Mouse (Mus musculus) megakaryocyte, adult 5-6 weeks (primary cell): ENCODE results near the gene Gm13278. TPM values are rescaled to one million over a fixed set of nuclear protein-coding genes. Genes with fewer than 3 reads are reported as not detected.
"Not testable (repeated sequence)": the region's sequence is repeated elsewhere in the genome, so short reads cannot be mapped to it uniquely, and the experiment has no call there.

ENCODE experiments used
- ATAC-seq: 2 replicates; pipeline ENCODE4 v1.8.0; 2016; ENCODE audit warnings: mild to moderate bottlenecking, inconsistent platforms; ENCODE audit not compliant: poor library complexity, severe bottlenecking
- total RNA-seq, 2 experiments: library from RNA; stranded (forward) in 1 of 2; stranded (reverse) in 1 of 2; fragments of 153-499, 151-499 nt in 1 of 2; fragments of 221-1000, 200-1000 nt in 1 of 2; gene quantifications; 2 replicates each; pipeline versions ENCODE4 v1.2.3 to v1.2.4; 2015 to 2017

Gene Gm13278
- total RNA-seq (2015) (not detected in 2 replicates), total RNA-seq (2017) (not detected in 2 replicates)

- ATAC-seq: not testable (repeated sequence)
Observed at GRCm38 (mm10) chr4:88791250-88791649, at the start of gene Gm13278. Gene Gm13278, plus strand, starts transcription at chr4:88791550.

- no peak for ATAC-seq
Observed at GRCm38 (mm10) chr4:88742771-88743371, 48.5 kb upstream of the Gm13278 start.

GRCm38 (mm10) chr4:88744207-88744606 is 47.1 kb upstream of the Gm13278 start:
- ATAC-seq: no peak

DNA sequence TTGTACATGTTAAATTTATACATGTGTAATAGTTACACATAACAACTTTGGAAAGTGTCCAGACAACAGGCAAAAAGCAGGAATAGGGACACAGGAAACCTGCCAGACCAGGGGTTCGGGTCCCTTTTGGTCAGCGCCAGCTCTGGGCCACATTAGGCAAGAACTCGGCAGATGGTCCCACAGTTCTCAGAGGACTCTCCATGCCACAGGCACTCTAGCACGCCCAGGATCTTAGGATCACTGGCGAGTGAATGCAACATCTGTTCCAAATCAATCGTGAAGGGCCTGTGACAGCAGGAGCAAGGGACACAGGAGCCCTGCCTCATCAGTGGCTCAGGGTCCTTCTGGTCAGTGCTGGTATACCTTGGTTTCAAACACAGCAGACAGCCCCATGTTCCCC is 41.4 kb upstream of the Gm13278 start:
- ATAC-seq: no peak

DNA sequence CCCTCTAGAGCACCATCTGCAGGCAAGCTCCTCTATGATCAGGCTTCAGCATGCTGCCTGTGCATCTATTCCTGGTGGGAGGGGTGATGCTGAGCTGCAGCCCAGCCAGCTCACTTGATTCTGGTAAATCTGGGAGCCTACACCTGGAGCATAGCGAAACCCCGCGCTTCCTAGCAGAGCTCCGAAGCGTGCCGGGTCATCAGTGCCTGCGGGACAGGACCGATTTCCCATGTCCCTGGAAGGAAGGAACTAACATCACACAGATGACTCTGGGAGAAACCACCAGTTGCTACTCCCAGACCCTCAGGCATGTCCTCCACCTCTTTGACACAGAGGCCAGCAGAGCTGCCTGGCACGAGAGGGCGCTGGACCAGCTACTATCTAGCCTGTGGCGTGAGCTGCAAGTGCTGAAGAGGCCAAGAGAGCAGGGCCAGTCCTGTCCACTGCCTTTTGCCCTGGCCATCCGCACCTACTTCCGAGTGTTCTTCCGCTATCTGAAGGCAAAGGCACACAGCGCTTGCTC is 36.5 kb upstream of the Gm13278 start, which contains the start of gene Gm13271:
TSS of gene Gm13271 (plus strand) at position 51 of the 523 bp plus-strand sequence.
- not testable (repeated sequence) for ATAC-seq

DNA sequence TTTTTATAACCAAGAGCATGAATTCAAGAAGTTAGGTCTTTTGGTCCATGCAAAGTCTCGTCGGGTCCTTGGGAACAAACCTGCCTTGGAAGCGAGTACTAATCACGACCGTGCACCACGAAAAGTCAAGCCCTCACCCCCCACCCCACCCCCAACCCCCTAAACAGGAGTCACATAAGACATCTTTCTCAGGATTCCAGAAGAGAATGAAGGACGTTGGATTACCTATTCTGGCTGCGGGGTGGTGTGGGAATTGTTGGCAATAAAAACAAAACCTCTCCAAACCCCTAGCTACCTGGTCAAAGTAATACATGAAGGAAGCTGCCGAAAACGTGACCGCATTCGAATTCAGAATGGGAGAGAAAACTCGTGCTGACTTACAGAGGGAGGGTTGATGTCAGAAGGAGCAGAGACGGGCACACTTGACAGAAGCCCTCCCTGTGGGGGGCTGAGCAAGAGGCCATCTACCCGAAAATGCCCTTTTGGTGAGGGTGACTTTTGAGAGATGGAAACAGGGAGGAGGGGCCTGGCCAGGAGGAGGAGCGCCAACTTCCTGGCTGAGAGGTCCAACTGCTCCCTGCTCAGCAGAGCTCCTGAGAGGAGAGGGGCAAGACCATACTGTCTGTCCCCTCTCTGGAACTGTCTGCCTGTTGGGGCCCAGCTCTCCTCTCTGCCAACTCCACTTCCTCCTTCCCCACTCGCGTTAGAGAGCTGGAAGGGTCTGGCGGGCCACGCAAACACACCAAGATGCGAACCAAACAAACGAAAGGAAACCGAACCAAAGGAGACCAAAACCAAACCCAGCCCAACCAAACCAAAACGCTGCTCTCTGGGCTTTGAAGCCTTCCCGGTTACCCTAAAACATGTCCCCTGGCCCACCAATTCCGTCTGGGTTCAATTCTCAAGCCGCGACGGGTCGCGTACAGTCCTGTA is 34.5 kb upstream of the Gm13278 start:
- not testable (repeated sequence) for ATAC-seq

DNA sequence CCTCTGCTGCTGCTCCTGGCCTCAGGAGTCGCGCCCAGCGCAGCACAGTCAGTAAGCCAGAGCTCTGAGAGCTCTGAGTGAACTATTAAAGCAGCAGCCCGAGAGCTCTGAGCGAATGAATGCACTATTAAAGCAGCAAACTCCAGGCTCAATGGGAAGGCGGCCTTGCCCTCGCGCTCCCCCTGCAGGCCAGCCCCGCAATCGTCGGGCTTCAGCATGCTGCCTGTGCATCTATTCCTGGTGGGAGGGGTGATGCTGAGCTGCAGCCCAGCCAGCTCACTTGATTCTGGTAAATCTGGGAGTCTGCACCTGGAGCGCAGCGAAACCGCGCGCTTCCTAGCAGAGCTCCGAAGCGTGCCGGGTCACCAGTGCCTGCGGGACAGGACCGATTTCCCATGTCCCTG is 33.7 kb upstream of the Gm13278 start:
- ATAC-seq: peak; percentile 100

- ATAC-seq: not testable (repeated sequence)
Observed at GRCm38 (mm10) chr4:88758751-88759150, 32.6 kb upstream of the Gm13278 start.

DNA sequence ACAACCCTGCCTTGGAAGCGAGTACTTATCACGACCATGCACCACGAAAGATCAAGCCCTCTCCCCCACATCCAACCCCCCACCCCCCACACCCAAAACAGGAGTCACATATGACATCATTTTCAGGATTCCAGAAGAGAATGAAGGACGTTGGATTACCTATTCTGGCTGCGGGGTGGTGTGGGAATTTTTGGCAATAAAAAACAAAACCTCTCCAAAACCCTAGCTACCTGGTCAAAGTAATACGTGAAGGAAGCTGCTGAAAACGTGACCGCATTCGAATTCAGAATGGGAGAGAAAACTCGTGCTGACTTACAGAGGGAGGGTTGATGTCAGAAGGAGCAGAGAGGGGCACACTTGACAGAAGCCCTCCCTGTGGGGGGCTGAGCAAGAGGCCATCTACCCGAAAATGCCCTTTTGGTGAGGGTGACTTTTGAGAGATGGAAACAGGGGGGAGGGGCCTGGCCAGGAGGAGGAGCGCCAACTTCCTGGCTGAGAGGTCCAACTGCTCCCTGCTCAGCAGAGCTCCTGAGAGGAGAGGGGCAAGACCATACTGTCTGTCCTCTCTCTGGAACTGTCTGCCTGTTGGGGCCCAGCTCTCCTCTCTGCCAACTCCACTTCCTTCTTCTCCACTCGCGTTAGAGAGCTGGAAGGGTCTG is 31.6 kb upstream of the Gm13278 start, which contains the start of gene Gm13283:
TSS of gene Gm13283 (plus strand) at position 510 of the 659 bp plus-strand sequence.
- not testable (repeated sequence) for ATAC-seq

- ATAC-seq: not testable (repeated sequence)
Observed at GRCm38 (mm10) chr4:88760431-88760830, 30.9 kb upstream of the Gm13278 start.

DNA sequence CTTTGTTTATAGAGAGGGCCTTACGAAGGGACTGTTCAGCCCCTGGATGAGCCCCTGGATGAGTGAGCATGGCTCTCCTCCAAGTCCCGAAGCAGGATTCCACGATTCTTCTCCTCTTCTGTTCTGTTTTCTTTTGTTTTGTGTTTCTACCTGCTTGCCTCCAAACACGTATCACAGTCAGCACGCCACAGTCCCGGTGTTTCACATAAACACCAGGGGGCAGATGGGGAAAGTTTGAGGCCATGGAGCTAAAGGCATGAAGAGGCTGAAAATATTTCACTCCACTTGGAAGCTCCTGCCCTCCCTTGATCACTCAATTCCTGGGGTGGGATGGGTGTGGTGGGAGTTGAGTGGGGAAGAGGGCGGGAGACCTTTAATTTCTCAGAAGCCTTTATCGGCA is 29.6 kb upstream of the Gm13278 start:
- not testable (repeated sequence) for ATAC-seq

- ATAC-seq: not testable (repeated sequence)
Observed at GRCm38 (mm10) chr4:88762341-88762740, 29.0 kb upstream of the Gm13278 start.

DNA sequence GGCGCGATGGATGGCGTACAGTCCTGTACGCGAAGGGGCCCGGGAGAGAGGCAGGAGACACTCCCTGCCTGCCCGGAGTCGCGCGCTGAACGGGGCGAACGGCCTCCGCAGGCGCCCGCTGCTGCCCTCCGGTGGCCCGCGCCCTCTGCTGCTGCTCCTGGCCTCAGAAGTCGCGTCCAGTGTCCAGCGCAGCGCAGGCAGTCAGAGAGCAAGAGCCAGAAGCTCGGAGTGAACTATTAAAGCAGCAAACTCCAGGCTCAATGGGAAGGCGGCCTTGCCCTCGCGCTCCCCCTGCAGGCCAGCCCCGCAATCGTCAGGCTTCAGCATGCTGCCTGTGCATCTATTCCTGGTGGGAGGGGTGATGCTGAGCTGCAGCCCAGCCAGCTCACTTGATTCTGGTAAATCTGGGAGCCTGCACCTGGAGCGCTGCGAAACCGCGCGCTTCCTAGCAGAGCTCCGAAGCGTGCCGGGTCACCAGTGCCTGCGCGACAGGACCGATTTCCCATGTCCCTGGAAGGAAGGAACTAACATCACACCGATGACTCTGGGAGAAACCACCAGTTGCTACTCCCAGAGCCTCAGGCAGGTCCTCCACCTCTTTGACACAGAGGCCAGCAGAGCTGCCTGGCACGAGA is 27.8 kb upstream of the Gm13278 start:
- peak; percentile 94 for ATAC-seq

- not testable (repeated sequence) for ATAC-seq
Observed at GRCm38 (mm10) chr4:88773534-88773933, 17.8 kb upstream of the Gm13278 start, which contains the start of gene Gm13290. Gene Gm13290, plus strand, starts transcription at chr4:88773834.

- ATAC-seq: not testable (repeated sequence)
Observed at GRCm38 (mm10) chr4:88776622-88777021, 14.7 kb upstream of the Gm13278 start, which contains the start of gene Gm13289. Gene Gm13289, plus strand, starts transcription at chr4:88776922.

GRCm38 (mm10) chr4:88779550-88779949 is 11.8 kb upstream of the Gm13278 start, which contains the start of gene Gm13272:
Gene Gm13272, plus strand, starts transcription at chr4:88779850.
- ATAC-seq: not testable (repeated sequence)

DNA sequence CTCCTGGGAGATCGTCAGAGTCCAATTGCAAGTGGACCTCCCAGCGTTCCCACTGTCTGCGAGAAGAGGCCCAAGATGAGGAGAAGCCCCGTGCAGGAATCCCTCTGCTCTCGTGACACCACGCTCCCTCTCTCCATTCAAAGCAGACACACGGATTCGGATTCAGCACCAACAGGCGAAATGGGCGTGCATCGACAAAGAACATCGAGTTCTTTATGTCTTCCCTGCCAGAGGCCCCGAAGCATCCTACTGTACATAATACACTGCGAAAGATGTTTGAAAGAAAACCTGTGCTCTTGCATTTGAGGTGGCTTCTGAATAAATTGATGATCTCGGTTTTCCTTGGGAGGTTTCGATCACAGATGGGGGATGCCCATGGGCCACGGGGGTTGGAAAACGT is 11.0 kb upstream of the Gm13278 start:
- ATAC-seq: not testable (repeated sequence)

GRCm38 (mm10) chr4:88781831-88782230 is 9.5 kb upstream of the Gm13278 start, which contains the start of gene Ifnz:
Gene Ifnz, plus strand, starts transcription at chr4:88782131.
- ATAC-seq: not testable (repeated sequence)

GRCm38 (mm10) chr4:88782335-88782734 is 9.0 kb upstream of the Gm13278 start:
- ATAC-seq: not testable (repeated sequence)

DNA sequence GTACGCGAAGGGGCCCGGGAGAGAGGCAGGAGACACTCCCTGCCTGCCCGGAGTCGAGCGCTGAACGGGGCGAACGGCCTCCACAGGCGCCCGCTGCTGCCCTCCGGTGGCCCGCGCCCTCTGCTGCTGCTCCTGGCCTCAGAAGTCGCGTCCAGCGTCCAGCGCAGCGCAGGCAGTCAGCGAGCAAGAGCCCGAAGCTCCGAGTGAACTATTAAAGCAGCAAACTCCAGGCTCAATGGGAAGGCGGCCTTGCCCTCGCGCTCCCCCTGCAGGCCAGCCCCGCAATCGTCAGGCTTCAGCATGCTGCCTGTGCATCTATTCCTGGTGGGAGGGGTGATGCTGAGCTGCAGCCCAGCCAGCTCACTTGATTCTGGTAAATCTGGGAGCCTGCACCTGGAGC is 5.9 kb upstream of the Gm13278 start, which contains the start of gene Gm13276:
TSS of gene Gm13276 (plus strand) at position 301 of the 400 bp plus-strand sequence.
- not testable (repeated sequence) for ATAC-seq
